Mouse (Mus musculus) granulocyte monocyte progenitor cell, adult 5-6 weeks (primary cell): ENCODE measurements around the gene 4921524J17Rik. TPM values are rescaled to one million over a fixed set of nuclear protein-coding genes. Genes with fewer than 3 reads are reported as not detected.

Experiments used
- ATAC-seq: replicated peaks from 2 replicates; pipeline ENCODE4 v1.8.0; 2016; ENCODE audit warnings: mild to moderate bottlenecking, moderate TSS enrichment, inconsistent platforms; ENCODE audit not compliant: poor library complexity, severe bottlenecking
- total RNA-seq, 2 experiments: library from RNA; stranded (forward) in 1 of 2; stranded (reverse) in 1 of 2; fragments of 200-712, 200-1000 nt in 1 of 2; fragments of >200 nt in 1 of 2; fragmentation: Nextera tagmentation in 1 of 2; gene quantifications; 2 replicates each; pipeline ENCODE4 v1.2.3; 2014 to 2017

Gene 4921524J17Rik
- total RNA-seq, 2 experiments from 2014 or later: 11.2 to 38.7 TPM

GRCm38 (mm10) chr8:85393199-85393598 is 39.4 kb downstream of the 4921524J17Rik start:
- ATAC-seq: no peak

GRCm38 (mm10) chr8:85391438-85391837 is 41.2 kb downstream of the 4921524J17Rik start:
- no peak for ATAC-seq

- no peak for ATAC-seq
Observed at GRCm38 (mm10) chr8:85386205-85386604, 46.4 kb downstream of the 4921524J17Rik start, which contains the start of gene Mylk3. Gene Mylk3 (minus strand): TSS chr8:85386345.

- ATAC-seq: no peak
Observed at GRCm38 (mm10) chr8:85381926-85382325, 50.7 kb downstream of the 4921524J17Rik start.

- peak; percentile 78 for ATAC-seq
Observed at GRCm38 (mm10) chr8:85380824-85381209, 51.8 kb downstream of the 4921524J17Rik start.

- peak; percentile 4; the same call in 1 of the 2 replicates for ATAC-seq
Observed at GRCm38 (mm10) chr8:85380123-85380823, 52.4 kb downstream of the 4921524J17Rik start.

GRCm38 (mm10) chr8:85379142-85379781 is 53.4 kb downstream of the 4921524J17Rik start:
- peak; percentile 66 for ATAC-seq

GRCm38 (mm10) chr8:85376516-85376915 is 56.1 kb downstream of the 4921524J17Rik start:
- no peak for ATAC-seq

GRCm38 (mm10) chr8:85374286-85374685 is 58.3 kb downstream of the 4921524J17Rik start:
- no peak for ATAC-seq

- peak; percentile 67 for ATAC-seq
Observed at GRCm38 (mm10) chr8:85373435-85374039, 59.1 kb downstream of the 4921524J17Rik start.

GRCm38 (mm10) chr8:85372465-85372839 is 60.2 kb downstream of the 4921524J17Rik start:
- no peak for ATAC-seq

- ATAC-seq: peak; percentile 77
Observed at GRCm38 (mm10) chr8:85371736-85372464, 60.7 kb downstream of the 4921524J17Rik start.

- ATAC-seq: no peak
Observed at GRCm38 (mm10) chr8:85365176-85365575, 67.5 kb downstream of the 4921524J17Rik start.

GRCm38 (mm10) chr8:85364628-85365027 is 68.0 kb downstream of the 4921524J17Rik start:
- no peak for ATAC-seq

- ATAC-seq: no peak
Observed at GRCm38 (mm10) chr8:85363406-85363805, 69.2 kb downstream of the 4921524J17Rik start.

GRCm38 (mm10) chr8:85362211-85362610 is 70.4 kb downstream of the 4921524J17Rik start:
- ATAC-seq: no peak

Other genes starting within 250 kb of the 4921524J17Rik start
- not detected in 2 replicates for gene Olfr371, start 206.8 kb downstream of the 4921524J17Rik start, total RNA-seq (2014; fragmentation: Nextera tagmentation)
- gene Olfr371, start 206.8 kb downstream of the 4921524J17Rik start, total RNA-seq (2017): not detected in 2 replicates
- 96.0 and 116 TPM in 2 replicates for gene Orc6, start 133.2 kb downstream of the 4921524J17Rik start, total RNA-seq (2014; fragmentation: Nextera tagmentation)
- gene Orc6, start 133.2 kb downstream of the 4921524J17Rik start, total RNA-seq (2017): 99.3 and 103 TPM in 2 replicates
- 72.7 and 83.0 TPM in 2 replicates for gene Vps35, start 133.0 kb downstream of the 4921524J17Rik start, total RNA-seq (2014; fragmentation: Nextera tagmentation)
- gene Vps35, start 133.0 kb downstream of the 4921524J17Rik start, total RNA-seq (2017): 108 and 149 TPM in 2 replicates
- gene Mylk3, start 46.5 kb downstream of the 4921524J17Rik start, total RNA-seq (2014; fragmentation: Nextera tagmentation): 0.60 and 1.4 TPM in 2 replicates
- 1.6 and 1.9 TPM in 2 replicates for gene Mylk3, start 46.5 kb downstream of the 4921524J17Rik start, total RNA-seq (2017)
- 3.1 and 5.7 TPM in 2 replicates for gene Gpt2, start 59.7 kb upstream of the 4921524J17Rik start, total RNA-seq (2014; fragmentation: Nextera tagmentation)
- 4.3 and 4.6 TPM in 2 replicates for gene Gpt2, start 59.7 kb upstream of the 4921524J17Rik start, total RNA-seq (2017)
- gene Dnaja2, start 122.5 kb upstream of the 4921524J17Rik start, total RNA-seq (2014; fragmentation: Nextera tagmentation): 86.8 and 101 TPM in 2 replicates
- gene Dnaja2, start 122.5 kb upstream of the 4921524J17Rik start, total RNA-seq (2017): 128 and 137 TPM in 2 replicates